Mouse (Mus musculus): ENCODE results near the gene Hddc2. TPM values are rescaled to one million over a fixed set of nuclear protein-coding genes. Genes with fewer than 3 reads are reported as not detected.
A peak's percentile ranks its signal among the peaks of the same experiment; 100 is the strongest.

The Hddc2 gene
- 13.8 and 16.0 TPM in 2 replicates for polyA plus RNA-seq (2011; ENCODE audit: insufficient read depth, insufficient read length, low replicate concordance, missing spikeins)

- Histone ChIP-seq H3K4me1 (ENCODE audit: control insufficient read depth, insufficient read depth, low read length) (no peaks in the 10 kb centered on the region), H3K4me3 (replicated peaks; ENCODE audit: control insufficient read depth, low read depth, low read length) (peak within 1 kb of the TSS; percentile 77), H3K27ac (ENCODE audit: control insufficient read depth, insufficient read depth, low read depth, low read length, poor library complexity) (peak within 1 kb of the TSS; percentile 80)
- TF ChIP-seq POLR2A (IDR thresholded peaks at IDR 0.05; ENCODE audit: borderline replicate concordance, control insufficient read depth, low read depth, low read length) (peak; percentile 74; the same call in 1 of the 2 replicates), CTCF (IDR thresholded peaks at IDR 0.05; ENCODE audit: control insufficient read depth, insufficient read depth, low read length) (no peak)
- WGBS = 3% methylated on average over 44 of the region's 44 CpGs
Observed at GRCm38 (mm10) chr10:31312865-31313848, at the start of gene Hddc2. Gene Hddc2, plus strand, starts transcription at chr10:31313383.

GRCm38 (mm10) chr10:31272738-31273137 is 40.4 kb upstream of the Hddc2 start:
- H3K4me3 ChIP-seq (replicated peaks; ENCODE audit: control insufficient read depth, low read depth, low read length) = no peak overlapping the region
- TF ChIP-seq POLR2A (IDR thresholded peaks at IDR 0.05; ENCODE audit: borderline replicate concordance, control insufficient read depth, low read depth, low read length) (no peak), CTCF (IDR thresholded peaks at IDR 0.05; ENCODE audit: control insufficient read depth, insufficient read depth, low read length) (no peak)
- H3K4me1 ChIP-seq (ENCODE audit: control insufficient read depth, insufficient read depth, low read length) = no peaks in the 10 kb centered on the region
- WGBS = 65% methylated on average over 2 of the region's 2 CpGs
- no peak overlapping the region for H3K27ac ChIP-seq (ENCODE audit: control insufficient read depth, insufficient read depth, low read depth, low read length, poor library complexity)

- no peak overlapping the region for H3K27ac ChIP-seq (ENCODE audit: control insufficient read depth, insufficient read depth, low read depth, low read length, poor library complexity)
- no peak for TF ChIP-seq POLR2A (IDR thresholded peaks at IDR 0.05; ENCODE audit: borderline replicate concordance, control insufficient read depth, low read depth, low read length)
- TF ChIP-seq CTCF (IDR thresholded peaks at IDR 0.05; ENCODE audit: control insufficient read depth, insufficient read depth, low read length) = no peak
- H3K4me3 ChIP-seq (replicated peaks; ENCODE audit: control insufficient read depth, low read depth, low read length) = no peak overlapping the region
- WGBS = 63% methylated on average over 1 of the region's 1 CpGs
- H3K4me1 ChIP-seq (ENCODE audit: control insufficient read depth, insufficient read depth, low read length) = no peaks in the 10 kb centered on the region
Observed at GRCm38 (mm10) chr10:31273171-31273570, 40.0 kb upstream of the Hddc2 start.

GRCm38 (mm10) chr10:31287787-31288186 is 25.4 kb upstream of the Hddc2 start:
- Histone ChIP-seq H3K27ac (ENCODE audit: control insufficient read depth, insufficient read depth, low read depth, low read length, poor library complexity) (no peak overlapping the region), H3K4me1 (ENCODE audit: control insufficient read depth, insufficient read depth, low read length) (no peaks in the 10 kb centered on the region), H3K4me3 (replicated peaks; ENCODE audit: control insufficient read depth, low read depth, low read length) (no peak overlapping the region)
- TF ChIP-seq CTCF (IDR thresholded peaks at IDR 0.05; ENCODE audit: control insufficient read depth, insufficient read depth, low read length) (no peak), POLR2A (IDR thresholded peaks at IDR 0.05; ENCODE audit: borderline replicate concordance, control insufficient read depth, low read depth, low read length) (no peak)

- Histone ChIP-seq H3K4me1 (ENCODE audit: control insufficient read depth, insufficient read depth, low read length) (no peaks in the 10 kb centered on the region), H3K27ac (ENCODE audit: control insufficient read depth, insufficient read depth, low read depth, low read length, poor library complexity) (no peak overlapping the region), H3K4me3 (replicated peaks; ENCODE audit: control insufficient read depth, low read depth, low read length) (no peak overlapping the region)
- WGBS = 74% methylated on average over 4 of the region's 4 CpGs
- TF ChIP-seq CTCF (IDR thresholded peaks at IDR 0.05; ENCODE audit: control insufficient read depth, insufficient read depth, low read length) (no peak), POLR2A (IDR thresholded peaks at IDR 0.05; ENCODE audit: borderline replicate concordance, control insufficient read depth, low read depth, low read length) (no peak)
Observed at GRCm38 (mm10) chr10:31288697-31289390, 24.3 kb upstream of the Hddc2 start.

GRCm38 (mm10) chr10:31295705-31296104 is 17.5 kb upstream of the Hddc2 start:
- Histone ChIP-seq H3K4me1 (ENCODE audit: control insufficient read depth, insufficient read depth, low read length) (no peaks in the 10 kb centered on the region; the same call in 1 of the 2 replicates), H3K4me3 (replicated peaks; ENCODE audit: control insufficient read depth, low read depth, low read length) (no peak overlapping the region), H3K27ac (ENCODE audit: control insufficient read depth, insufficient read depth, low read depth, low read length, poor library complexity) (no peak overlapping the region)
- TF ChIP-seq POLR2A (IDR thresholded peaks at IDR 0.05; ENCODE audit: borderline replicate concordance, control insufficient read depth, low read depth, low read length) (no peak), CTCF (IDR thresholded peaks at IDR 0.05; ENCODE audit: control insufficient read depth, insufficient read depth, low read length) (no peak)
- WGBS = 72% methylated on average over 5 of the region's 5 CpGs

GRCm38 (mm10) chr10:31296458-31296857 is 16.7 kb upstream of the Hddc2 start:
- TF ChIP-seq POLR2A (IDR thresholded peaks at IDR 0.05; ENCODE audit: borderline replicate concordance, control insufficient read depth, low read depth, low read length) (no peak), CTCF (IDR thresholded peaks at IDR 0.05; ENCODE audit: control insufficient read depth, insufficient read depth, low read length) (no peak)
- WGBS = 28% methylated on average over 1 of the region's 1 CpGs
- no peak overlapping the region for H3K4me3 ChIP-seq (replicated peaks; ENCODE audit: control insufficient read depth, low read depth, low read length)
- no peaks in the 10 kb centered on the region; the same call in 1 of the 2 replicates for H3K4me1 ChIP-seq (ENCODE audit: control insufficient read depth, insufficient read depth, low read length)
- H3K27ac ChIP-seq (ENCODE audit: control insufficient read depth, insufficient read depth, low read depth, low read length, poor library complexity) = no peak overlapping the region

GRCm38 (mm10) chr10:31297106-31297505 is 16.1 kb upstream of the Hddc2 start:
- Histone ChIP-seq H3K27ac (ENCODE audit: control insufficient read depth, insufficient read depth, low read depth, low read length, poor library complexity) (no peak overlapping the region), H3K4me1 (ENCODE audit: control insufficient read depth, insufficient read depth, low read length) (no peaks in the 10 kb centered on the region; the same call in 1 of the 2 replicates), H3K4me3 (replicated peaks; ENCODE audit: control insufficient read depth, low read depth, low read length) (no peak overlapping the region)
- TF ChIP-seq POLR2A (IDR thresholded peaks at IDR 0.05; ENCODE audit: borderline replicate concordance, control insufficient read depth, low read depth, low read length) = no peak
- no peak for TF ChIP-seq CTCF (IDR thresholded peaks at IDR 0.05; ENCODE audit: control insufficient read depth, insufficient read depth, low read length)
- WGBS = 57% methylated on average over 4 of the region's 4 CpGs
